Comparison of ENCODE assay signal across 25 mouse cellular contexts in the genomic region with DNA sequence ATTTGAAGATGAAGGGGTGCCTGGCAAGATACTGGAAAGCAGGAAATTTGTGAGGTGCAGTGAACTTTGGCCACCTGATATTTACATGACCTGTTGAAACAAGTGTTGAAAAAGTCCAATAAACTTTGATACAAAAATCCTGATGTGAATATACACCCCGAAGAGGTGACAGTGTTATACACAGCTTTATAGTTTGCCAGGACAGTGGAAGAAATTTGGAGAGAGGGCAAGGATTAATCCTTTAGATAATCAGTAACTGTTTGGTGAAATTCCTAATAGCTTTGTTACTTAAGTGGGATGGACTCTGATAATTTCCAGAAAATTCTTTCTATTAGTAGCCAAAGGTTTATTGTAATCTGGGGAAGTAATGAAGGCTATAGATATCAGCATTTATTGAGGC.
DNase-seq lines count a peak whose midpoint lies in the region; ATAC-seq and TF ChIP-seq lines count a peak whose summit lies in the region.
"Had no signal": no experiment of that assay in that cellular context is flagged by ENCODE, and none has a peak within 500 bp of the region (broad histone marks: within the 10 kb centered on the region; RNA-seq: fewer than 3 reads in every experiment).

No protein-coding gene starts in this region.

- no peak for DNase-seq in intestine, embryonic 14.5 days (ENCODE audit: low spot score)
- DNase-seq in liver, postnatal 0 days: no peak
- DNase-seq in liver, embryonic 11.5 days (ENCODE audit: low spot score): no peak
- DNase-seq in thymus, postnatal 0 days (ENCODE audit: low spot score): no peak
- DNase-seq in gastrocnemius, postnatal 36 days: no peak
- DNase-seq: cerebellum, adult 11 months; cerebellum, adult 9-11 months; gastrocnemius, postnatal 14 days; heart, adult 2 months; heart, postnatal 36 days; layer of hippocampus, adult 9-11 months; lung, postnatal 4 days; midbrain, embryonic 14.5 days; thymus, postnatal 25 days had no signal

- peak overlapping the region; percentile 73; the same call in 1 of the 2 replicates for H3K4me3 ChIP-seq in intestine, embryonic 14.5 days (ENCODE audit: low read depth, low read length)
- no peak overlapping the region for H3K4me3 ChIP-seq in intestine, embryonic 16.5 days (ENCODE audit: low read length)
- H3K4me3 ChIP-seq in liver, postnatal 0 days (ENCODE audit: low read depth, low read length): no peak overlapping the region
- H3K4me3 ChIP-seq in liver, embryonic 11.5 days (ENCODE audit: low read depth, low read length): no peak overlapping the region
- H3K4me3 ChIP-seq in embryonic facial prominence, embryonic 15.5 days (replicated peaks): no peak overlapping the region
- H3K4me3 ChIP-seq in stomach, embryonic 15.5 days (replicated peaks): no peak overlapping the region
- H3K4me3 ChIP-seq: heart, adult 2 months; heart, embryonic 15.5 days; hindbrain, embryonic 13.5 days; left cerebral cortex, adult 2 months had no signal

- H3K4me2 ChIP-seq in intestine, embryonic 14.5 days (ENCODE audit: low read length): peak overlapping the region; percentile 74
- no peak overlapping the region for H3K4me2 ChIP-seq in intestine, embryonic 16.5 days (ENCODE audit: low read depth, low read length)
- 0 out of 2 replicates have a peak overlapping the region, but pooled peaks have one; percentile 11 for H3K4me2 ChIP-seq in liver, postnatal 0 days (ENCODE audit: low read depth, low read length)
- no peak overlapping the region for H3K4me2 ChIP-seq in liver, embryonic 11.5 days
- 0 out of 2 replicates have a peak overlapping the region, but pooled peaks have one; percentile 29 for H3K4me2 ChIP-seq in embryonic facial prominence, embryonic 15.5 days (replicated peaks)
- peak overlapping the region; percentile 36; the same call in 1 of the 2 replicates for H3K4me2 ChIP-seq in stomach, embryonic 15.5 days
- H3K4me2 ChIP-seq: hindbrain, embryonic 13.5 days had no signal

- ATAC-seq in intestine, embryonic 14.5 days (replicated peaks; ENCODE audit: low FRiP score, low TSS enrichment, low read depth): no peak
- no peak for ATAC-seq in intestine, embryonic 16.5 days
- ATAC-seq in liver, postnatal 0 days: no peak
- no peak for ATAC-seq in liver, embryonic 11.5 days (replicated peaks; ENCODE audit: low FRiP score)
- no peak for ATAC-seq in embryonic facial prominence, embryonic 15.5 days (ENCODE audit: insufficient number of reproducible peaks, low FRiP score, low TSS enrichment, low read depth)
- no peak for ATAC-seq in stomach, embryonic 15.5 days (ENCODE audit: insufficient read depth, low FRiP score, low read depth)
- ATAC-seq: forebrain, embryonic 14.5 days; Patski had no signal

- H3K36me3 ChIP-seq in intestine, embryonic 14.5 days (ENCODE audit: control insufficient read depth, insufficient read depth, low read length): peaks cover 12% of the 10 kb centered on the region; the same call in 1 of the 2 replicates
- no peaks in the 10 kb centered on the region for H3K36me3 ChIP-seq in intestine, embryonic 16.5 days (ENCODE audit: control insufficient read depth, insufficient read depth, low read length)
- H3K36me3 ChIP-seq in liver, postnatal 0 days (replicated peaks; ENCODE audit: insufficient read depth, low read length): no peaks in the 10 kb centered on the region
- no peaks in the 10 kb centered on the region for H3K36me3 ChIP-seq in liver, embryonic 11.5 days (ENCODE audit: control insufficient read depth, insufficient read depth, low read length)
- no peaks in the 10 kb centered on the region for H3K36me3 ChIP-seq in embryonic facial prominence, embryonic 15.5 days
- peaks cover 3% of the 10 kb centered on the region; the same call in 1 of the 2 replicates for H3K36me3 ChIP-seq in stomach, embryonic 15.5 days
- H3K36me3 ChIP-seq: G1E; heart, embryonic 15.5 days; hindbrain, embryonic 13.5 days had no signal

- H3K4me1 ChIP-seq in intestine, embryonic 14.5 days (replicated peaks; ENCODE audit: control insufficient read depth, insufficient read depth, low read length): peaks cover 40% of the 10 kb centered on the region
- H3K4me1 ChIP-seq in intestine, embryonic 16.5 days (ENCODE audit: control insufficient read depth, insufficient read depth, low read length): peaks cover 42% of the 10 kb centered on the region
- H3K4me1 ChIP-seq in liver, postnatal 0 days (ENCODE audit: insufficient read depth): peaks cover 17% of the 10 kb centered on the region
- peaks cover 12% of the 10 kb centered on the region for H3K4me1 ChIP-seq in liver, embryonic 11.5 days (replicated peaks; ENCODE audit: control insufficient read depth, insufficient read depth, low read length)
- peaks cover 31% of the 10 kb centered on the region for H3K4me1 ChIP-seq in embryonic facial prominence, embryonic 15.5 days
- peaks cover 26% of the 10 kb centered on the region for H3K4me1 ChIP-seq in stomach, embryonic 15.5 days

- no peak for TF ChIP-seq EP300 in liver, postnatal 0 days (IDR thresholded peaks at IDR 0.05; ENCODE audit: low read depth)

- no peaks in the 10 kb centered on the region for H3K27me3 ChIP-seq in intestine, embryonic 14.5 days (replicated peaks; ENCODE audit: control insufficient read depth, insufficient read depth, low read length)
- no peaks in the 10 kb centered on the region for H3K27me3 ChIP-seq in intestine, embryonic 16.5 days (replicated peaks; ENCODE audit: control insufficient read depth, insufficient read depth, low read length)
- no peaks in the 10 kb centered on the region for H3K27me3 ChIP-seq in liver, postnatal 0 days (ENCODE audit: insufficient read depth, low read length)
- no peaks in the 10 kb centered on the region; the same call in 1 of the 2 replicates for H3K27me3 ChIP-seq in liver, embryonic 11.5 days (replicated peaks; ENCODE audit: control insufficient read depth, insufficient read depth, low read length)
- H3K27me3 ChIP-seq in embryonic facial prominence, embryonic 15.5 days: no peaks in the 10 kb centered on the region
- H3K27me3 ChIP-seq in stomach, embryonic 15.5 days (replicated peaks): no peaks in the 10 kb centered on the region
- H3K27me3 ChIP-seq: heart, embryonic 15.5 days; hindbrain, embryonic 13.5 days; Patski had no signal

- 74% methylated on average over 1 of the region's 1 CpGs for WGBS in intestine, embryonic 14.5 days
- WGBS in intestine, embryonic 16.5 days: 56% methylated on average over 1 of the region's 1 CpGs
- WGBS in liver, postnatal 0 days (ENCODE audit: insufficient replicate concordance): 56% methylated on average over 1 of the region's 1 CpGs
- 80% methylated on average over 1 of the region's 1 CpGs for whole genome bisulfite sequencing in liver, embryonic 11.5 days
- 89% methylated on average over 1 of the region's 1 CpGs for WGBS in embryonic facial prominence, embryonic 15.5 days
- WGBS in stomach, embryonic 15.5 days: 55% methylated on average over 1 of the region's 1 CpGs

- H3K9ac ChIP-seq in intestine, embryonic 14.5 days (ENCODE audit: low read length): no peak overlapping the region
- no peak overlapping the region for H3K9ac ChIP-seq in intestine, embryonic 16.5 days (ENCODE audit: low read depth, low read length)
- no peak overlapping the region for H3K9ac ChIP-seq in liver, postnatal 0 days (replicated peaks)
- H3K9ac ChIP-seq in liver, embryonic 11.5 days (ENCODE audit: low read depth, low read length): no peak overlapping the region
- H3K9ac ChIP-seq in embryonic facial prominence, embryonic 15.5 days: no peak overlapping the region
- H3K9ac ChIP-seq in stomach, embryonic 15.5 days: no peak overlapping the region
- H3K9ac ChIP-seq: heart, embryonic 15.5 days; hindbrain, embryonic 13.5 days; liver, embryonic 14.5 days had no signal

- H3K27ac ChIP-seq in intestine, embryonic 14.5 days (ENCODE audit: low read depth): no peak overlapping the region
- H3K27ac ChIP-seq in intestine, embryonic 16.5 days (ENCODE audit: low read length): no peak overlapping the region
- H3K27ac ChIP-seq in liver, postnatal 0 days (ENCODE audit: low read depth): no peak overlapping the region
- no peak overlapping the region for H3K27ac ChIP-seq in liver, embryonic 11.5 days (ENCODE audit: low read depth, low read length)
- no peak overlapping the region for H3K27ac ChIP-seq in embryonic facial prominence, embryonic 15.5 days (replicated peaks)
- no peak overlapping the region for H3K27ac ChIP-seq in stomach, embryonic 15.5 days
- H3K27ac ChIP-seq: heart, adult 2 months; heart, embryonic 15.5 days; hindbrain, embryonic 13.5 days; kidney, postnatal 0 days; left cerebral cortex, adult 2 months; liver, embryonic 14.5 days had no signal

- TF ChIP-seq CTCF in liver, postnatal 0 days (IDR thresholded peaks at IDR 0.05; ENCODE audit: low read depth): no peak

- no peaks in the 10 kb centered on the region for H3K9me3 ChIP-seq in intestine, embryonic 14.5 days (ENCODE audit: control insufficient read depth, low read length)
- H3K9me3 ChIP-seq in intestine, embryonic 16.5 days (ENCODE audit: control insufficient read depth, low read length): no peaks in the 10 kb centered on the region
- H3K9me3 ChIP-seq in liver, postnatal 0 days (ENCODE audit: low read length): no peaks in the 10 kb centered on the region
- no peaks in the 10 kb centered on the region for H3K9me3 ChIP-seq in liver, embryonic 11.5 days (ENCODE audit: control insufficient read depth, low read length)
- H3K9me3 ChIP-seq in embryonic facial prominence, embryonic 15.5 days (replicated peaks): no peaks in the 10 kb centered on the region
- H3K9me3 ChIP-seq in stomach, embryonic 15.5 days: no peaks in the 10 kb centered on the region
- H3K9me3 ChIP-seq: G1E; heart, embryonic 15.5 days; hindbrain, embryonic 13.5 days had no signal

- intact Hi-C loops in gastrocnemius, postnatal 36 days (cut with DNase I): no loop called here

Comparison
In these comparisons a context has a peak if more than half of its experiments do, and no peak if none do; other contexts are left out.
1. H3K4me2 ChIP-seq: peak in intestine, embryonic 14.5 days (single experiment), liver, postnatal 0 days (single experiment), embryonic facial prominence, embryonic 15.5 days (single experiment) and stomach, embryonic 15.5 days (single experiment); none in intestine, embryonic 16.5 days (single experiment) and liver, embryonic 11.5 days (single experiment).